Mouse (Mus musculus): ENCODE measurements around the gene Fbxl8. TPM values are rescaled to one million over a fixed set of nuclear protein-coding genes. Genes with fewer than 3 reads are reported as not detected.

The Fbxl8 gene
- polyA plus RNA-seq, 1 experiment, result 10.5 TPM

- Histone ChIP-seq H3ac (ENCODE audit: control insufficient read depth, insufficient read length) (no peak within 1 kb of the TSS), H3K4me3 (no peak within 1 kb of the TSS), H3K27me3 (ENCODE audit: control insufficient read depth, insufficient read depth, insufficient read length) (no peaks in the 10 kb centered on the region), H3K36me3 (ENCODE audit: control insufficient read depth, insufficient read depth) (peaks cover 45% of the 10 kb centered on the region), H3K79me2 (ENCODE audit: control insufficient read depth, insufficient read depth) (peaks cover 5% of the 10 kb centered on the region), H3K4me2 (ENCODE audit: low read depth) (peak within 1 kb of the TSS; percentile 24)
- TF ChIP-seq MYOG (IDR thresholded peaks at IDR 0.05; ENCODE audit: control insufficient read depth in 1 of 3, insufficient read depth in 1 of 3, insufficient read length in 2 of 3, low read depth in 2 of 3) (no peak), TCF3 (IDR thresholded peaks at IDR 0.05; ENCODE audit: insufficient read length, low read depth) (no peak), E2F4 (IDR thresholded peaks at IDR 0.05; ENCODE audit: insufficient read depth) (no peak), SRF (IDR thresholded peaks at IDR 0.05; ENCODE audit: control insufficient read depth, insufficient read length, low read depth) (no peak), MYOD1 (IDR thresholded peaks at IDR 0.05; ENCODE audit: control insufficient read depth in 1 of 3, insufficient read length in 2 of 3, low read depth in 2 of 3) (no peak), TCF12 (IDR thresholded peaks at IDR 0.05; ENCODE audit: insufficient read depth, poor library complexity, severe bottlenecking) (no peak), POLR2A (IDR thresholded peaks at IDR 0.05; ENCODE audit: insufficient read length, low read depth) (peak; percentile 60), USF1 (IDR thresholded peaks at IDR 0.05; ENCODE audit: low read depth) (no peak), REST (IDR thresholded peaks at IDR 0.05; ENCODE audit: insufficient read depth, insufficient read length) (no peak), POLR2AphosphoS2 (IDR thresholded peaks at IDR 0.05; ENCODE audit: insufficient read length, low read depth) (peak; percentile 91), CEBPB (IDR thresholded peaks at IDR 0.05; ENCODE audit: insufficient read depth, poor library complexity, severe bottlenecking) (no peak)
Observed at GRCm38 (mm10) chr8:105305211-105306145, 41.0 kb downstream of the Fbxl8 start, which contains the start of gene Elmo3. Gene Elmo3 (plus strand): TSS chr8:105305601.

DNA sequence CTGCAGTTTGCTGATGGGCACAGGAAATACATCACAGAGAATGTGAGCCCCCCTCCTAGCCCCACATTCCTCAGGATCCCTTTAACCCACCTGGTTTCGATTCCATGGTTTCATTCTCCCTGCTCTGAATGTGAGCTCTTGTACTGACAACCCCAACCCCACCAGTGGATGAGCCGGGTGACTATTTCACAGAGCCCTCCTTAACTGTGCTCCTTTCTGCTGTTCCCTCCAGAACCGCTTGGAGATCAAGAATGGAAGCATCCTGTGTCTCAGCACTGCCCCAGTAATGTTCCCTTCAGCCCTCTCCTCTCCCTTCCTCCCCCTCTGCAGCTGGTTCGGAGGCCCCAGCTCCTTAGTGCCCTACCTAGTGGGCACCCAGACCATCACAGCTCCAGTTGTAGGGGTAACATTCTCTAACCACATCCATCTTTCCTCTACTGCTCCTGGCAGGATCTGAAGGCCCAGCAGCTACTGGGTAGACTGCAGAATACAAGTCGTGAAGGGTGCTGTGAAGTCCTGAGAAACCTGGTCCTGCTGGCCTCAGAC is 41.8 kb downstream of the Fbxl8 start:
- Histone ChIP-seq H3K4me3 (no peak overlapping the region), H3K27me3 (ENCODE audit: control insufficient read depth, insufficient read depth, insufficient read length) (no peaks in the 10 kb centered on the region), H3K79me2 (ENCODE audit: control insufficient read depth, insufficient read depth) (no peaks in the 10 kb centered on the region), H3K36me3 (ENCODE audit: control insufficient read depth, insufficient read depth) (peaks cover 41% of the 10 kb centered on the region), H3K4me2 (ENCODE audit: low read depth) (no peak overlapping the region), H3ac (ENCODE audit: control insufficient read depth, insufficient read length) (no peak overlapping the region)
- TF ChIP-seq POLR2A (IDR thresholded peaks at IDR 0.05; ENCODE audit: insufficient read length, low read depth) (no peak), POLR2AphosphoS2 (IDR thresholded peaks at IDR 0.05; ENCODE audit: insufficient read length, low read depth) (peak; percentile 20), MYOD1 (IDR thresholded peaks at IDR 0.05; ENCODE audit: control insufficient read depth in 1 of 3, insufficient read length in 2 of 3, low read depth in 2 of 3) (no peak)

DNA sequence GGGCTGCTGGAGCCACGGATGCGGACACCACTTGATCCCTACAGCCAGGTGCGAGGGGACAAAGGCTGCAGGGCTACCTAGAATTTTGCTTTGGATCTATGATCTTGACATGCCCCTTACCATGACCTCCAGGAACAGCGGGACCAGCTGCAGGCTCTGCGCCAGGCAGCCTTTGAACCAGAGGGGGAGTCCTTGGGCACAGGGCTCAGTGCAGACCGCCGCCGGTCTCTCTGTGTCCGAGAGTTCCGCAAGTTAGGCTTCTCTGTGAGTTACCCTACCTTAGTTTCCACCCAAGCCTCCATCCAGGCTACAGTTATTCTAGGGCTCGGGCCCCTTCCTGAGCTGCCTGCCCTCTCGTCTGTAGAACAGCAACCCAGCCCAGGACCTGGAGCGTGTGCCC is 43.2 kb downstream of the Fbxl8 start:
- TF ChIP-seq USF1 (IDR thresholded peaks at IDR 0.05; ENCODE audit: low read depth) (no peak), REST (IDR thresholded peaks at IDR 0.05; ENCODE audit: insufficient read depth, insufficient read length) (no peak), MYOG (IDR thresholded peaks at IDR 0.05; ENCODE audit: control insufficient read depth in 1 of 3, insufficient read depth in 1 of 3, insufficient read length in 2 of 3, low read depth in 2 of 3) (no peak), POLR2AphosphoS2 (IDR thresholded peaks at IDR 0.05; ENCODE audit: insufficient read length, low read depth) (peak; percentile 20), TCF3 (IDR thresholded peaks at IDR 0.05; ENCODE audit: insufficient read length, low read depth) (no peak), MYOD1 (IDR thresholded peaks at IDR 0.05; ENCODE audit: control insufficient read depth in 1 of 3, insufficient read length in 2 of 3, low read depth in 2 of 3) (no peak), E2F4 (IDR thresholded peaks at IDR 0.05; ENCODE audit: insufficient read depth) (no peak), CEBPB (IDR thresholded peaks at IDR 0.05; ENCODE audit: insufficient read depth, poor library complexity, severe bottlenecking) (no peak)
- Histone ChIP-seq H3K4me3 (no peak overlapping the region), H3K4me2 (ENCODE audit: low read depth) (no peak overlapping the region), H3ac (ENCODE audit: control insufficient read depth, insufficient read length) (no peak overlapping the region), H3K79me2 (ENCODE audit: control insufficient read depth, insufficient read depth) (no peaks in the 10 kb centered on the region), H3K36me3 (ENCODE audit: control insufficient read depth, insufficient read depth) (peaks cover 33% of the 10 kb centered on the region), H3K27me3 (ENCODE audit: control insufficient read depth, insufficient read depth, insufficient read length) (no peaks in the 10 kb centered on the region)

DNA sequence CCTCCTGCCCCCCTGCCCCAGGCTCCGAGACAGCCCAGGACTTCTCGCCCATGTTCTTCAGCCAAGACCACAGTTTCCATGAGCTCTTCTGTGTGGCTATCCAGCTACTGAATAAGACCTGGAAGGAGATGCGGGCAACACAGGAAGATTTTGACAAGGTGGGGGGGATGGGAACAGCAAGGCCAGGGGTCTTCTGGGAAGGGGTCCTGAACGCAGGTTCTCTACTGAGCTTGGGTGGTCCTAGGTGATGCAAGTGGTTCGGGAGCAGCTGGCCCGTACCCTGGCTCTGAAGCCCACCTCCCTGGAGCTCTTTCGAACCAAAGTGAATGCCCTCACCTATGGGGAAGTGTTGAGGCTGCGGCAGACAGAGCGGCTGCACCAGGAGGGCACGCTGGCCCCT is 44.0 kb downstream of the Fbxl8 start:
- TF ChIP-seq TCF12 (IDR thresholded peaks at IDR 0.05; ENCODE audit: insufficient read depth, poor library complexity, severe bottlenecking), result no peak
- TF ChIP-seq POLR2AphosphoS2 (IDR thresholded peaks at IDR 0.05; ENCODE audit: insufficient read length, low read depth), result no peak
- no peak for TF ChIP-seq CEBPB (IDR thresholded peaks at IDR 0.05; ENCODE audit: insufficient read depth, poor library complexity, severe bottlenecking)
- no peak for TF ChIP-seq REST (IDR thresholded peaks at IDR 0.05; ENCODE audit: insufficient read depth, insufficient read length)
- TF ChIP-seq MYOD1 (IDR thresholded peaks at IDR 0.05; ENCODE audit: control insufficient read depth in 1 of 3, insufficient read length in 2 of 3, low read depth in 2 of 3), result no peak
- TF ChIP-seq USF1 (IDR thresholded peaks at IDR 0.05; ENCODE audit: low read depth), result no peak
- no peak for TF ChIP-seq SRF (IDR thresholded peaks at IDR 0.05; ENCODE audit: control insufficient read depth, insufficient read length, low read depth)
- TF ChIP-seq MYOG (IDR thresholded peaks at IDR 0.05; ENCODE audit: control insufficient read depth in 1 of 3, insufficient read depth in 1 of 3, insufficient read length in 2 of 3, low read depth in 2 of 3), result no peak
- TF ChIP-seq E2F4 (IDR thresholded peaks at IDR 0.05; ENCODE audit: insufficient read depth), result no peak
- TF ChIP-seq POLR2A (IDR thresholded peaks at IDR 0.05; ENCODE audit: insufficient read length, low read depth), result no peak
- no peak for TF ChIP-seq MAX (IDR thresholded peaks at IDR 0.05; ENCODE audit: low read depth)
- TF ChIP-seq TCF3 (IDR thresholded peaks at IDR 0.05; ENCODE audit: insufficient read length, low read depth), result no peak
- H3K36me3 ChIP-seq (ENCODE audit: control insufficient read depth, insufficient read depth), result peaks cover 26% of the 10 kb centered on the region
- no peak overlapping the region for H3K4me3 ChIP-seq
- no peaks in the 10 kb centered on the region for H3K27me3 ChIP-seq (ENCODE audit: control insufficient read depth, insufficient read depth, insufficient read length)
- H3ac ChIP-seq (ENCODE audit: control insufficient read depth, insufficient read length), result no peak overlapping the region
- no peak overlapping the region for H3K4me2 ChIP-seq (ENCODE audit: low read depth)
- H3K79me2 ChIP-seq (ENCODE audit: control insufficient read depth, insufficient read depth), result no peaks in the 10 kb centered on the region

Measured in myocyte (in vitro differentiated cells).